Mouse (Mus musculus) kidney, adult 2 months (tissue): ENCODE data around the gene Fads3. TPM values are rescaled to one million over a fixed set of nuclear protein-coding genes. Genes with fewer than 3 reads are reported as not detected.

Experiments used
- DNase-seq: peaks from one replicate; pipeline ENCODE4 v3.0.0; 2021
- H3K27ac ChIP-seq: fragments of 200-500 bp; 2 replicates; pipeline ENCODE4 v1.5.1; 2012; ENCODE audit warnings: low read depth, low read length, control low read depth, inconsistent platforms; ENCODE audit not compliant: insufficient read depth
- H3K27me3 ChIP-seq: fragments of 200-500 bp; replicated peaks from 2 replicates; pipeline ENCODE4 v1.6.1; 2012; ENCODE audit warnings: mild to moderate bottlenecking, moderate library complexity, low read length, inconsistent platforms; ENCODE audit not compliant: control insufficient read depth, insufficient read depth
- H3K36me3 ChIP-seq: fragments of 200-500 bp; 2 replicates; pipeline ENCODE4 v1.6.1; 2012; ENCODE audit warnings: mild to moderate bottlenecking, moderate library complexity, low read length, inconsistent platforms; ENCODE audit not compliant: control insufficient read depth, insufficient read depth
- H3K4me1 ChIP-seq: fragments of 200-500 bp; 2 replicates; pipeline ENCODE4 v1.6.1; 2011; ENCODE audit warnings: low read length; ENCODE audit not compliant: control insufficient read depth, insufficient read depth
- H3K4me3 ChIP-seq: fragments of 200-500 bp; 2 replicates; pipeline ENCODE4 v1.5.1; 2011; ENCODE audit warnings: mild to moderate bottlenecking, low read depth, low read length, control low read depth; ENCODE audit not compliant: insufficient read depth
- CTCF ChIP-seq: fragments of 200-500 bp; conservative IDR thresholded peaks from 2 replicates; pipeline ENCODE4 v1.5.1; 2011; ENCODE audit warnings: low read depth, mild to moderate bottlenecking, control low read depth, low read length, moderate library complexity, mixed read lengths; ENCODE audit not compliant: insufficient read depth, insufficient read length
- POLR2A ChIP-seq: fragments of 200-500 bp; IDR thresholded peaks from one replicate; pipeline ENCODE4 v1.6.1; 2011; ENCODE audit warnings: low read depth, low read length, control low read depth
- WGBS: fragments of 180-500 bp; shearing (Covaris S2); methylation state at CpG from one replicate; pipeline ENCODE4 v1.1.7; 2018; 5-methylcytosine and 5-hydroxymethylcytosine counted together
- polyA plus RNA-seq: library from polyadenylated mRNA; depleted of rRNA; stranded (reverse); fragments of >200 nt; gene quantifications from 2 replicates; pipeline ENCODE4 v1.2.3, GENCODE M21; 2012; rRNA removed

Fads3 gene
- 382 and 459 TPM in 2 replicates for polyA plus RNA-seq

DNA sequence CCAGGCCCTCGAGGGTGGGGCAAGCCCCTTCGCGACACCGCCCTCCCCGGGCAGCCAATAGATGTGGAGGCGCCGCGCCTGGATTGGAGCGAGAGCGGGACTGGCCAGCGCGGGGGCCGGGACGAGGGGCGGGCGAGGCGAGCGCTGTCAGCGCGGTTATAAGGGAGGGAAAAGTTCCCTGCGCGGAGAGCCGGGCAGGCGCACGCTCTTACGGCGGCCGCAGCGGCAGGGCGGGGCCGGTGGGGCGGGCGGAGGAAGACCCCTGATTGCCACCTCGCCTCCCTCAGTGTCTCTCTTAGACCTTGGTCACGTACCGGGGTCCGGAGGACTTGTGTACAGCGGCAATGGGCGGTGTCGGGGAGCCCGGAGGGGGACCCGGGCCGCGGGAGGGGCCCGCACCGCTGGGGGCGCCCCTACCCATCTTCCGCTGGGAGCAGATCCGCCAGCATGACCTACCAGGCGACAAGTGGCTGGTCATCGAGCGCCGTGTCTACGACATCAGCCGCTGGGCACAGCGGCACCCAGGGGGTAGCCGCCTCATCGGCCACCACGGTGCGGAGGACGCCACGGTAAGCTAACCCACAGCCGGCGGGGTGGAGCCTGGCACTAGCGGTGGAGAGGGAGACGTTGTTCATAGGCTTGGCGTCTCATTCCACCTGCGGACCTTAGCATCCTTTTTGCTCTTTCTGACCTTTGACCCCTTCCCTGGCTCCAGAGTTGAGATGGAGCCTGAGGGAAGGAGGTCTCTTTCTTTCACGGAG lies at the start of gene Fads3:
Gene Fads3, plus strand, starts transcription at position 182 of the 761 bp plus-strand sequence.
- WGBS = 2% methylated on average over 69 of the region's 69 CpGs
- DNase-seq = peak; percentile 93
- peak within 1 kb of the TSS; percentile 75 for H3K4me3 ChIP-seq
- H3K36me3 ChIP-seq = no peaks in the 10 kb centered on the region
- H3K27ac ChIP-seq = peak within 1 kb of the TSS; percentile 68
- H3K4me1 ChIP-seq = peaks cover 48% of the 10 kb centered on the region
- TF ChIP-seq CTCF (no peak), POLR2A (peak; percentile 75)
- no peaks in the 10 kb centered on the region for H3K27me3 ChIP-seq

DNA sequence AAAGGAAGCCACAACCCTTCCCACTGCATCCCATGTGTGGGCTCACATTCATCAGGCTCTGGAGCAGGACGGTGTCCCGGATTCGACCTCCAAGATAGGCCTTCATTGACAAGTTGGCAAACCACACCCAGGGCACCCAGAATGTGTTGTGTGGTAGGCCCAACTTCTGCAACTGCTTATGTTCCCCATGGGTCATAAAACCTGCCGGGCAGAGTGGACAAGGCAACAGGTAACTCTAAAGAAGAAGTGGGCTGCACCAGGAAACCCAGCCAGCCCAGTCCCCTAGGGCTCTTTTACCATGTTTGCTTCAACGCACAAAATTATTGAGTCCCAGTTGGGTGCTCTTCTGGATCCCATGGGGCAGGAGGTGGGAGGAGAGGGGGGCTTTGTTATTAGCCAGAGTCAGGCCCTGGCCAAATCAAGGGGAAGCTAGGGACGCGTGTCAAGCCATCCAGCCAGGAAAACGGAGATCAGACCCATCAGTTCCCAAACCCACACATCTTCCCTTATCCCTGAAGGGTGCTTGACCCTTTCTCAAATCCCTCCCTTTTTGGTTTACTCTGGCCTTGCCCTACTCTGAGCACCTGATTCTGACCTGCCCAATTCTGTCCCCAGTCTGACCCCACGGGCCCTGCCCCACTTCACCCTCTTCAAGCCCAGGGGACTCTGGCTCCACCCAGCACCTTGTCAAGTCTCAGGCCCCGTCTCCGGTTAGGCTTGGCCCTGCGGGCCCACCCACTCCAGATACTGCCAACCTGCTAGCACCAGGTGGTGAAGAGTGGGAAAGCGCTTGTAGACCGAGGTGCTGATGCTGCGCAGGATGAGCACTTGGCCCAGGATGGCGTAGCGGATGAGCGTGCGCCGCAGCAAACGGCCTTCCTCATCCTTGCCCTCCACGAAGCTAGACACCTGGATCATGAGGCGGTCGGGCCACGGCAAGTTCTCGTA lies 49.1 kb upstream of the Fads3 start:
- Histone ChIP-seq H3K27me3 (no peaks in the 10 kb centered on the region), H3K36me3 (no peaks in the 10 kb centered on the region), H3K27ac (no peak overlapping the region), H3K4me1 (peaks cover 13% of the 10 kb centered on the region), H3K4me3 (no peak overlapping the region)
- WGBS = 63% methylated on average over 26 of the region's 26 CpGs
- TF ChIP-seq CTCF (no peak), POLR2A (no peak)
- no peak for DNase-seq

DNA sequence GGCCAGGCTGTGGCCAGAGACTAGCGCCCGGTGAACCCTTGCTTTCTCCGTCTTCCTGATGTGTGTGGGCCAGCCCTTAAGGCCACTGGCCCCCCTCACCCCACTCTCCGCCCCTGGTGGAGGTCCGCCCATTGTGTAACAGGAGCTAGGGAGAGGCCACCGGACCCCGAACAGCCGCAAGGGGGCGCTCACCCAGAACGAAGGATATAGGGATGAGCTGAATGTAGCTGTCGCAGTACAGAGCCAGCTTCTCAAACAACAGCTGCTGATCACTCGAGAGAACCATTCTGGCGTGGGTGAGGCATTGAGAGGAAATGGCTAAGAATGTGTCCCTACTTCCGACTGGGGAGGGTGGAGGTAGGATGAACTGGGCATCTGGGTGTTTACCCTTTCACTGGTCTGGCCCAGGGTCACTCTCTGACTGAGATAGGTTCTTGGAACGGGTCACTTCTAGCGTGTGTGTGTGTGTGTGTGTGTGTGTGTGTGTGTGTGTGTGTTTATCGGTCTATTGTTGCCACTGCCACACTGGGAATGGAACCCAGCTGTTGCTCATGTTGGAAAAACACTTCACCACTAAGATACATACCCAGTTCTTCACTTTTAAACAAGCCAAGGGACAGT lies 48.2 kb upstream of the Fads3 start:
- peak overlapping the region; percentile 41 for H3K4me3 ChIP-seq
- H3K27me3 ChIP-seq = no peaks in the 10 kb centered on the region
- DNase-seq = peak; percentile 89
- H3K36me3 ChIP-seq = no peaks in the 10 kb centered on the region
- TF ChIP-seq POLR2A = no peak
- peak; percentile 70 for TF ChIP-seq CTCF
- WGBS = 6% methylated on average over 17 of the region's 17 CpGs
- no peak overlapping the region for H3K27ac ChIP-seq
- peaks cover 13% of the 10 kb centered on the region for H3K4me1 ChIP-seq

DNA sequence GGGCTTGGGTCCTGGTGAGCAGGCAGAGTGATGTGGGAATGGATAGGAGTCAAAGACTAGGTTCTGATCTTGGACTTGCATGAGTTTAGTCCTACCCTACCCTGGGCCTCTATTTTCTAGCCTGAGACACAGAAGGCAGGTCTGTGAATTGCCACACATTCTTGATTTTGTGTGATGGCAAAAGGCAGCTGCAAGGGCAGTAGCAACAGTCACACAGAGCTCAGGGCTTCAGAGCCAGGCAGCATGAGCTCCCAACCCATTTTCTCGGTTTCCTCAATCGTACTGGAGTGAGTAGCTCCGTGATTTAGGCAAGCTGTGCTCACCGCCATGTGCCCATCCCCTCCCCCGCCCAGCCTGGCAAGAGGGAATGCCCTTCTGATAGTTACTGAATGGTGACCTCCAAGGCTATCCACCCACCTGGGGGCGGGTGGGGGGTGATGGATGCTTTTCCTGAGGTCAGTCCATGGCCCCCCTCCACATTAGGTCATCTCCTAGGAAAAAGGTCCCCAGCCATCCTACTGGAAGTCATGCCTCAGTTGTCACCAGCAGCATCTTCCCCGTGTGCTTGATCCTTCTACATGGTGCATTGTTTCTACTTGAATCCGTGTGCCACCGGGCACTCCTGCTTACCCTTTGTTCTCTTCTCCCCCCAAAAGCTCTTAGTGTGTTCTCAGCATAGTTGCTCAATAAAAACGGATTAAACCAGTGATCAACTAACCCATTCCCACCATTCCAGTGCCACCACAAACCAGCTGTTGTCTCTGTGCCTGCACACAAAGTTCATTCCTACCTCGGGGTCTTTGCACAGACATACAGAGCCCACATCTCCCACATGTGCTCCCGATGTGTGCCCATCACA lies 43.9 kb upstream of the Fads3 start:
- TF ChIP-seq CTCF (no peak), POLR2A (no peak)
- 69% methylated on average over 12 of the region's 12 CpGs for WGBS

DNA sequence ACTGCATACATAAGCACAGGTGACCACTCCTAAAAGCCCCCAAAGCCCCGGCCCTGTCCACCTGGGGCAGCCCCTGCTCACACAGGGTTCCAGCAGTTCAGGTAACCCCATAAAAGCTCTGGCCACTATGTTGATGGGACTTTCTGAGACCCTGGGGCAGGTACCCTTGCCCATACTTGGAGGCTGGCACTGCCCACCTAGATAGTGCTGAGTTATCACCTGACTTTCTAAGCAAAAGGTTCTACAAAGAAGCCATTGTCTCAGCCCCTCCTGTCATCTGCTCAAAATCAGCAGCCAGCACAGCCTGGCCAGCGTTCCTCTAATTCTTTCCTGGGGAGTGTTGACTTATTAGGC lies 43.3 kb upstream of the Fads3 start:
- no peak for DNase-seq
- Histone ChIP-seq H3K4me3 (no peak overlapping the region), H3K36me3 (no peaks in the 10 kb centered on the region), H3K27me3 (no peaks in the 10 kb centered on the region), H3K27ac (no peak overlapping the region), H3K4me1 (peaks cover 13% of the 10 kb centered on the region)
- 83% methylated on average over 2 of the region's 2 CpGs for WGBS
- no peak for TF ChIP-seq CTCF

More for the DNA sequence above, 43.9 kb upstream of the Fads3 start:
- Histone ChIP-seq H3K4me3 (no peak overlapping the region), H3K27me3 (no peaks in the 10 kb centered on the region), H3K27ac (no peak overlapping the region), H3K4me1 (peaks cover 13% of the 10 kb centered on the region), H3K36me3 (no peaks in the 10 kb centered on the region)
- no peak for DNase-seq

DNA sequence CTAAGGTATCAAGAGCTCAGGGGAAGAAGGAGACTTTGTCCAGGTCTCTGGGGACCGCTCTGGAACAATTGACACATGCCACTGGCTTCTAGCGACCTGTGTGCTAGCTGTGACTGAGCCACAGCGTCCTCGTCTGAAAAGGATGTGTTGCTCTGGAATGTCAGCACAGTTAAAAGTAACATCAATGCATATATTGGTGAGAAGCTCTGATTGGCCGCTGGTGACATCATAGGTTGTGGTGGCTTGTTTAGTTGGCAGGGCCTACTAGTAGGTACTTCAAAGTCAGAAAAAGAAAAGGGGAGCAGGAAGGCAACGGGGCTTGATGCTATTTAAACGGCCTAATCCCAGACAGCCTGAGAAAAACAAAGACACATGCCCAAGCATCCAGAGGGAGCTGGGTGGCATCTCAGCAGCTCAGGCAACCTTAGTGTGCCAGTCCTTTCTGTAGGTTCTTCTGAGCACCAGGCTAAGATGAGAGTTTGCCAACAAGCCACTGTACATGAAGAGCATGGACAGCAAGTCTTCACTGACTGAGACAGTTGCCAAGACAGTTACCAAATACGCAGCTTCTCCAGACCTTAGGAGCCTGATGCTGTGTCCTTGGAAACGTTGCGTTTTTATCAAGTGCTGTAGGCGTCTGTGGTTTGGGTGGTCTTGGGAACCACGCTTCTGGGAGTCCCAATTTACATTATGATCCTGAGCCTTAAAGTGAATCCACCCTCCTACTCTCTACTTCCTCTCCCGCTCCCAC lies 42.5 kb upstream of the Fads3 start:
- no peak for DNase-seq
- H3K4me1 ChIP-seq = peaks cover 8% of the 10 kb centered on the region

More for the DNA sequence above, 42.5 kb upstream of the Fads3 start:
- TF ChIP-seq CTCF (no peak), POLR2A (no peak)
- 74% methylated on average over 13 of the region's 13 CpGs for WGBS
- no peaks in the 10 kb centered on the region for H3K27me3 ChIP-seq
- no peak overlapping the region for H3K4me3 ChIP-seq
- H3K27ac ChIP-seq = no peak overlapping the region
- H3K36me3 ChIP-seq = no peaks in the 10 kb centered on the region
